Mouse (Mus musculus) liver, postnatal 0 days (tissue): ENCODE measurements around the gene Snx17. TPM values are rescaled to one million over a fixed set of nuclear protein-coding genes. Genes with fewer than 3 reads are reported as not detected.

ENCODE experiments used
- ATAC-seq: fragments of 200-750 bp; cut with Nextera tagmentation; 2 replicates; pipeline ENCODE4 v1.8.0; 2017; ENCODE audit warnings: mild to moderate bottlenecking, moderate library complexity
- DNase-seq: peaks from one replicate; pipeline ENCODE4 v3.0.0-alpha.2; 2016
- H3K27ac ChIP-seq: fragments of 300-500 bp; sonication (generic); 2 replicates; pipeline ENCODE4 v1.5.1; 2014; ENCODE audit warnings: antibody characterized with exemption, moderate library complexity, mild to moderate bottlenecking, low read depth
- H3K27me3 ChIP-seq: fragments of 300-500 bp; sonication (generic); 2 replicates; pipeline ENCODE4 v1.6.1; 2014; ENCODE audit warnings: low read length, control low read depth, mixed read lengths; ENCODE audit not compliant: insufficient read depth
- H3K36me3 ChIP-seq: fragments of 300-500 bp; sonication (generic); replicated peaks from 2 replicates; pipeline ENCODE4 v1.6.1; 2014; ENCODE audit warnings: mild to moderate bottlenecking, control low read depth, low read length, moderate library complexity, mixed read lengths; ENCODE audit not compliant: insufficient read depth
- H3K4me1 ChIP-seq: fragments of 300-500 bp; sonication (generic); 2 replicates; pipeline ENCODE4 v1.6.1; 2014; ENCODE audit warnings: antibody characterized with exemption, mild to moderate bottlenecking, control low read depth; ENCODE audit not compliant: insufficient read depth
- H3K4me2 ChIP-seq: fragments of 300-500 bp; sonication (generic); 2 replicates; pipeline ENCODE4 v1.6.1; 2014; ENCODE audit warnings: low read depth, mild to moderate bottlenecking, low read length, moderate library complexity, mixed read lengths
- H3K4me3 ChIP-seq: fragments of 300-500 bp; sonication (generic); 2 replicates; pipeline ENCODE4 v1.5.1; 2014; ENCODE audit warnings: low read depth, low read length
- H3K9ac ChIP-seq: fragments of 300-500 bp; sonication (generic); replicated peaks from 2 replicates; pipeline ENCODE4 v1.6.1; 2014; ENCODE audit warnings: mild to moderate bottlenecking, moderate library complexity
- H3K9me3 ChIP-seq: fragments of 300-500 bp; sonication (generic); 2 replicates; pipeline ENCODE4 v1.6.1; 2016; ENCODE audit warnings: mild to moderate bottlenecking, control low read depth, low read length, mixed read lengths
- CTCF ChIP-seq: sonication (generic); IDR thresholded peaks from 2 replicates; pipeline ENCODE4 v1.5.1; 2016; ENCODE audit warnings: antibody characterized with exemption, low read depth
- EP300 ChIP-seq: IDR thresholded peaks from 2 replicates; pipeline ENCODE4 v1.6.1; 2016; ENCODE audit warnings: antibody characterized with exemption, low read depth, mild to moderate bottlenecking
- WGBS: fragments of 180-500 bp; shearing (Covaris S2); extraction: QIAGEN DNeasy Blood & Tissue Kit; methylation state at CpG from one replicate; pipeline ENCODE4 v1.1.7; 2014; ENCODE audit not compliant: insufficient replicate concordance; 5-methylcytosine and 5-hydroxymethylcytosine counted together
- polyA plus RNA-seq: library from polyadenylated mRNA; unstranded; fragments of >200 nt; fragmentation: Nextera tagmentation; extraction: Ambion mirVana; gene quantifications from 2 replicates; pipeline ENCODE4 v1.2.1, GENCODE M21; 2015

Gene Snx17
- polyA plus RNA-seq, 1 experiment from 2014 or later = 29.9 TPM

GRCm38 (mm10) chr5:31199893-31200292 is 6.9 kb downstream of the Snx17 start:
- H3K4me1 ChIP-seq = peaks cover 21% of the 10 kb centered on the region
- 83% methylated on average over 9 of the region's 9 CpGs for WGBS
- TF ChIP-seq CTCF = peak; percentile 39
- TF ChIP-seq EP300 = no peak
- H3K9me3 ChIP-seq = peaks cover 3% of the 10 kb centered on the region; the same call in 1 of the 2 replicates
- H3K4me3 ChIP-seq = no peak overlapping the region
- H3K9ac ChIP-seq = no peak overlapping the region
- no peak overlapping the region for H3K4me2 ChIP-seq
- no peak overlapping the region for H3K27ac ChIP-seq
- ATAC-seq (no peak), DNase-seq (peak; percentile 39)
- no peaks in the 10 kb centered on the region for H3K27me3 ChIP-seq
- peaks cover 78% of the 10 kb centered on the region for H3K36me3 ChIP-seq

DNA sequence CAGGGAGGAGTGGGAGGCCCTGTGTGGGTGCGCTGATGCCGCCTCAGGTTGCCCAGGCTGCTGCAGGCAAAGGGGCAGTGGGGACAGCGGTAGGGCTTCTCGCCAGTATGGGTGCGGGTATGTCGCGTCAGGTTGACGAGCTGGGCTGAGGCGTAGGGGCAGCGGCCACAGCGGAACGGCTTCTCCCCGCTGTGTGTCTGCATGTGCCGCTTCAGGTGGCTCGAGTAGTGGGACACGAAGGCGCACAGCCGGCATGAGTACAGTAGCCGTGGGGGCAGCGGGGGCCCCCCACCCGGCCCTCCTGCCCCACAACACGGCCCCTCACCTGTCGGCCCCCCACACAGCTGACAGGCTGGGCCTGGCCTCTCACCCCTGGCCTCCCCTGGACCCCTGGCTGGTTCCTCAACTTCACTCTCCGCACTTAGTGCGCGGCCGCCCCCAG is 7.3 kb downstream of the Snx17 start:
- DNase-seq (no peak), ATAC-seq (no peak)
- Histone ChIP-seq H3K9me3 (peaks cover 3% of the 10 kb centered on the region; the same call in 1 of the 2 replicates), H3K27me3 (no peaks in the 10 kb centered on the region), H3K4me2 (peak overlapping the region; percentile 97; the same call in 1 of the 2 replicates), H3K9ac (peak overlapping the region; percentile 89; the same call in 1 of the 2 replicates), H3K36me3 (peaks cover 78% of the 10 kb centered on the region), H3K4me1 (peaks cover 19% of the 10 kb centered on the region), H3K27ac (0 out of 2 replicates have a peak overlapping the region, but pooled peaks have one; percentile 76), H3K4me3 (0 out of 2 replicates have a peak overlapping the region, but pooled peaks have one; percentile 70)
- WGBS = 87% methylated on average over 27 of the region's 27 CpGs
- TF ChIP-seq CTCF (no peak), EP300 (no peak)

GRCm38 (mm10) chr5:31201042-31201741 is 8.2 kb downstream of the Snx17 start:
- peaks cover 78% of the 10 kb centered on the region for H3K36me3 ChIP-seq
- peak overlapping the region; percentile 76 for H3K27ac ChIP-seq
- no peak for TF ChIP-seq CTCF
- no peak for TF ChIP-seq EP300
- WGBS = 9% methylated on average over 13 of the region's 13 CpGs
- H3K4me1 ChIP-seq = peaks cover 19% of the 10 kb centered on the region
- no peak for DNase-seq
- no peaks in the 10 kb centered on the region for H3K27me3 ChIP-seq
- no peak for ATAC-seq
- H3K9ac ChIP-seq = peak overlapping the region; percentile 89
- peak overlapping the region; percentile 97 for H3K4me2 ChIP-seq
- H3K9me3 ChIP-seq = peaks cover 3% of the 10 kb centered on the region; the same call in 1 of the 2 replicates
- peak overlapping the region; percentile 70 for H3K4me3 ChIP-seq

DNA sequence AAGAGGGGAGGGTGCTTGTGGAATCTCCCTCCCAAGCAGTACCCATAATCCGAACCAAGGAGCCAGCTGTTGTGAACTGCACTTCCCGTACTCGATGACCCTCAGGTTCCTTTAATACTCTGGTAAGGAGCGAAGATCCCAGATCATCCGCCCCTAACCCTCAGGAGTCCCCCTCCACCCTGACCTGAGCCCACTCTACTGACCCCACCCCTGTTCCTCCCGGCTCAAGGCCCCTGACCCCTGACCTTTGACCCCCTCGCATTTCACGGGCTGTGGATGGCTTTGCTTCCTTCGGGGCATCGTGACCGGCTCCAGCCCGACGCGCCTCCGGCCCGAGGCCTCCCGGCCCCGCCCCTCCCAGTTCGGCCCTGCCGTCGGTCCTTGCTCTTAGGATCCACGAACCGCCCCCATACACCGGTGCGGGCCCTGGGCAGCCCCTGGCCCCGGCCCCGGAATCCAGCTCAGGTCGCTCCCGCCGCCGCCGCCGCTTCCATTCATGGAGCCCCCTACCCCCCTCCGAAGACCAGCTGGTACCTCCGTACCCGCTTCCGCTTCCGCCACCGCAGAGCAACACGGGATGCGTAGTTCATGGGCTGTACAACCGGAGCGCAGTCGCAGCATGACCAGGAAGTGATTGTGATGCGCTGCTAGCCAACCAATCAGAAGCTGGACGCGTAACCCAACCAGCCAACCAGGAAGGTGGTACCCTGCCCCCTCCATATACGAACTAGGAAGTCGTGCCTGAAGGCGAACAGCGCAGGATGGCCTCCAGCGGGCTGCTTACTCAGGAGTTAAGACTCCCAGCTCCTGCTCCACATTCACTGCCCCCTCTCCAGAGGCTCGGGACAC is 8.9 kb downstream of the Snx17 start, which contains the start of gene Zfp513:
Gene Zfp513 (minus strand): TSS at position 562 of the 849 bp plus-strand sequence.
- Histone ChIP-seq H3K4me1 (peaks cover 19% of the 10 kb centered on the region), H3K9ac (peak within 1 kb of the TSS; percentile 89), H3K36me3 (peaks cover 73% of the 10 kb centered on the region), H3K9me3 (peaks cover 3% of the 10 kb centered on the region; the same call in 1 of the 2 replicates), H3K4me3 (peak within 1 kb of the TSS; percentile 70), H3K27me3 (no peaks in the 10 kb centered on the region), H3K4me2 (peak within 1 kb of the TSS; percentile 97), H3K27ac (peak within 1 kb of the TSS; percentile 76)
- WGBS = under 1% methylated on average over 53 of the region's 53 CpGs
- DNase-seq = peak; percentile 95
- TF ChIP-seq EP300 (0 out of 2 replicates have a peak, but pooled peaks have one; percentile 6), CTCF (no peak)
- ATAC-seq = peak; percentile 96

DNA sequence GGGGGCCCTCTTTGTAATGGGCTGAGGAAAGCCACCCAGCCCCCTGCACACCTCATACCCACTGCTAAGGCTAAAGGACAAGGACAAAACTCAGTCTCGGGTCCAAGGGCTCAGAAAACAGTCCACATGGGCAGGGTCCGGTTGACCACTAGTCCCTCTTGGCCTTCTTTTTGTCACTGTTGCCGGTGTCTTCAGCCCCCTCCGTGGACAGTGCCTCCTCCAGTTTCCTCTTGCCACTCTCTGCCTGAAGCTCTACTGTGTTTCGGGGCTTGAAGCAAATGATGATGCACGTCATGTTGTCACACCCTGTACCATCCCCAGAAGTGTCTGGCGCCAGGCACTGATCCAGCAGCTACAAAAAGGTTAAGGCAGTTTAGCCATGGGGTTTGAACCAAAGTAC is 9.9 kb downstream of the Snx17 start:
- DNase-seq (no peak), ATAC-seq (no peak)
- Histone ChIP-seq H3K27ac (peak overlapping the region; percentile 75), H3K27me3 (no peaks in the 10 kb centered on the region), H3K9me3 (peaks cover 3% of the 10 kb centered on the region; the same call in 1 of the 2 replicates), H3K4me1 (peaks cover 19% of the 10 kb centered on the region), H3K9ac (peak overlapping the region; percentile 47; the same call in 1 of the 2 replicates), H3K4me2 (peak overlapping the region; percentile 97), H3K4me3 (peak overlapping the region; percentile 70), H3K36me3 (peaks cover 73% of the 10 kb centered on the region)
- 82% methylated on average over 7 of the region's 7 CpGs for WGBS
- TF ChIP-seq EP300 = no peak
- TF ChIP-seq CTCF = no peak
